Mouse (Mus musculus) adrenal gland, adult 2 months (tissue): ENCODE data around the gene Becn1. TPM values are rescaled to one million over a fixed set of nuclear protein-coding genes. Genes with fewer than 3 reads are reported as not detected.
A peak's percentile ranks its signal among the peaks of the same experiment; 100 is the strongest.
"Not testable (repeated sequence)": the region's sequence is repeated elsewhere in the genome, so short reads cannot be mapped to it uniquely, and the experiment has no call there.

Experiments used
- DNase-seq: peaks from one replicate; pipeline ENCODE4 v3.0.0; 2021
- long read RNA-seq: library from polyadenylated mRNA; stranded (forward); transcript quantifications from one replicate; pipeline ENCODE4 v2.0.0, GENCODE M21; 2021
- polyA plus RNA-seq: library from polyadenylated mRNA; depleted of rRNA; stranded (reverse); fragments of >200 nt; gene quantifications from 2 replicates; pipeline ENCODE4 v1.2.3, GENCODE M21; 2012; rRNA removed
- total RNA-seq, 2 experiments: library from RNA; stranded (reverse); gene quantifications; 2 replicates each; pipeline ENCODE4 v1.2.3; 2021

The Becn1 gene
- 100 to 1,000 TPM; 107 to 160 TPM for total RNA-seq
- polyA plus RNA-seq, result 81.6 and 126 TPM in 2 replicates
- long read RNA-seq, full-length matches to known transcripts, result 91 of 100 reads
- long read RNA-seq, partial matches to known transcripts, result 4 of 100 reads
- long read RNA-seq, other reads (novel, unspliced or antisense), result 5 of 100 reads

GRCm38 (mm10) chr11:101302004-101302798 lies at the start of gene Becn1:
TSS of gene Becn1 (minus strand) at chr11:101302286.
- peak; percentile 94 for DNase-seq

GRCm38 (mm10) chr11:101351721-101352111 lies 49.6 kb upstream of the Becn1 start:
- DNase-seq, result no peak

GRCm38 (mm10) chr11:101351100-101351720 lies 49.1 kb upstream of the Becn1 start:
- peak; percentile 69 for DNase-seq

GRCm38 (mm10) chr11:101349216-101349615 lies 47.1 kb upstream of the Becn1 start:
- no peak for DNase-seq

- DNase-seq, result no peak
Observed at GRCm38 (mm10) chr11:101348774-101349173, 46.7 kb upstream of the Becn1 start.

- no peak for DNase-seq
Observed at GRCm38 (mm10) chr11:101347083-101347775, 45.1 kb upstream of the Becn1 start.

GRCm38 (mm10) chr11:101338123-101338760 lies 36.2 kb upstream of the Becn1 start:
- DNase-seq, result peak; percentile 16

GRCm38 (mm10) chr11:101335685-101336084 lies 33.6 kb upstream of the Becn1 start:
- DNase-seq, result no peak

GRCm38 (mm10) chr11:101334516-101334915 lies 32.4 kb upstream of the Becn1 start:
- no peak for DNase-seq

GRCm38 (mm10) chr11:101334023-101334422 lies 31.9 kb upstream of the Becn1 start:
- DNase-seq, result no peak

- no peak for DNase-seq
Observed at GRCm38 (mm10) chr11:101332537-101332936, 30.5 kb upstream of the Becn1 start.

- not testable (repeated sequence) for DNase-seq
Observed at GRCm38 (mm10) chr11:101330961-101331360, 28.9 kb upstream of the Becn1 start.

- DNase-seq, result peak; percentile 45
Observed at GRCm38 (mm10) chr11:101330371-101330924, 28.4 kb upstream of the Becn1 start, which contains the start of gene Aoc3. TSS of gene Aoc3 (plus strand) at chr11:101330605.

- peak; percentile 71 for DNase-seq
Observed at GRCm38 (mm10) chr11:101328941-101329635, 27.0 kb upstream of the Becn1 start.

- DNase-seq, result no peak
Observed at GRCm38 (mm10) chr11:101327311-101327710, 25.2 kb upstream of the Becn1 start.

GRCm38 (mm10) chr11:101326147-101326546 lies 24.1 kb upstream of the Becn1 start:
- DNase-seq, result no peak

- not testable (repeated sequence) for DNase-seq
Observed at GRCm38 (mm10) chr11:101325201-101325600, 23.1 kb upstream of the Becn1 start.

- no peak for DNase-seq
Observed at GRCm38 (mm10) chr11:101324763-101325162, 22.7 kb upstream of the Becn1 start, which contains the start of gene Aoc2. TSS of gene Aoc2 (plus strand) at chr11:101325063.

GRCm38 (mm10) chr11:101323609-101324008 lies 21.5 kb upstream of the Becn1 start:
- peak; percentile 79 for DNase-seq

- DNase-seq, result no peak
Observed at GRCm38 (mm10) chr11:101316501-101316917, 14.4 kb upstream of the Becn1 start.
